Mouse (Mus musculus): ENCODE data around the gene Prrc2a. TPM values are rescaled to one million over a fixed set of nuclear protein-coding genes. Genes with fewer than 3 reads are reported as not detected.

Prrc2a gene
- total and polyA plus RNA-seq, 3 experiments, result 71.0 to 663 (median 87.6) TPM

DNA sequence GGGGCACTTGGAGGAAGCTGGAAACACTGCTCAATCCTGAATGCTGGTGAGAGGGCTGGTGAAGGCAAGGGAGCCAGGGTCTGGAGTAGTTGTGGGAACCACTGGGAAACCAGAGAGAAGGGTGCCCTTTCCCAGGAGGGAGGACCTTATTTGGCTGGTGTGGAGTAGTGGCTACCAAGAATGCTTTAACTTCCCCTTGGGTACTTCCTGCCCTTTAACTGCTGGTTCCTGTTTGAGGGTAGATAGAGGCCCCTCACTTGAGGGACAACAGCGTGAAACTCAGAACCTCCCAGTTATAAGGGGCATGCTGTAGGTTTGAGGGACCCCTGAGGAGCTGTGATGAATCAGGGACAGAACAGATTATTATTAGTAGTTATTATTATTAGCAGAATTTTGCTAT, 24.5 kb upstream of the Prrc2a start (continued):
- TF ChIP-seq POLR2A (IDR thresholded peaks at IDR 0.05; ENCODE audit: control insufficient read depth in 1 of 2, insufficient read depth in 1 of 2, low read depth in 1 of 2, low read length in 2 of 2, poor library complexity in 1 of 2) (peak; percentile 37 to 62; a peak in 2 of 4 replicates), POLR2AphosphoS2 (IDR thresholded peaks at IDR 0.05; ENCODE audit: low read length) (no peak)

- peak; percentile 60 for DNase-seq (ENCODE audit: low read depth, low spot score)
- TF ChIP-seq BHLHE40 (IDR thresholded peaks at IDR 0.05; ENCODE audit: borderline replicate concordance, low read depth, low read length) (peak; percentile 84; the same call in 1 of the 2 replicates), MAX (IDR thresholded peaks at IDR 0.05; ENCODE audit: low read length) (peak; percentile 52; the same call in 1 of the 2 replicates), HCFC1 (IDR thresholded peaks at IDR 0.05; ENCODE audit: low read depth, low read length) (peak; percentile 46; the same call in 1 of the 2 replicates), USF1 (IDR thresholded peaks at IDR 0.05; ENCODE audit: low read depth, low read length) (peak; percentile 93), USF2 (IDR thresholded peaks at IDR 0.05; ENCODE audit: borderline replicate concordance in 1 of 2, insufficient read depth in 1 of 2, low read depth in 1 of 2, low read length in 2 of 2) (peak in 1 of 2 experiments; percentile 71; a peak in 2 of 4 replicates), TCF12 (IDR thresholded peaks at IDR 0.05; ENCODE audit: low read depth, low read length) (no peak)
- Histone ChIP-seq H3K27me3 (ENCODE audit: control insufficient read depth in 1 of 2, insufficient read depth in 2 of 2, low read length in 2 of 2) (no peaks in the 10 kb centered on the region), H3K27ac (ENCODE audit: control insufficient read depth, low read depth, low read length) (peak within 1 kb of the TSS; percentile 89), H3K9me3 (replicated peaks; ENCODE audit: insufficient read depth, low read length) (no peaks in the 10 kb centered on the region), H3K79me2 (ENCODE audit: control insufficient read depth, insufficient read depth, low read length, poor library complexity) (no peaks in the 10 kb centered on the region), H3K36me3 (ENCODE audit: control insufficient read depth in 1 of 2, insufficient read depth in 2 of 2, low read length in 2 of 2) (peaks cover 0 to 37% of the 10 kb centered on the region in 2 experiments; a peak in 2 of 4 replicates), H3K4me1 (ENCODE audit: control insufficient read depth in 1 of 2, insufficient read depth in 2 of 2, low read length in 2 of 2) (peaks cover 18 to 47% of the 10 kb centered on the region in 2 experiments), H3K4me3 (ENCODE audit: control insufficient read depth in 1 of 2, insufficient read depth in 1 of 2, low read depth in 2 of 2, low read length in 2 of 2) (no peak within 1 kb of the TSS), H3K9ac (ENCODE audit: control insufficient read depth, low read depth, low read length, poor library complexity, severe bottlenecking) (peak within 1 kb of the TSS; percentile 53)
Measured at GRCm38 (mm10) chr17:35187959-35188610, 23.4 kb upstream of the Prrc2a start, which contains the start of gene Lst1. Lst1 (minus strand) TSS chr17:35188439.

- Histone ChIP-seq H3K27me3 (ENCODE audit: control insufficient read depth in 1 of 2, insufficient read depth in 2 of 2, low read length in 2 of 2) (no peaks in the 10 kb centered on the region), H3K4me1 (ENCODE audit: control insufficient read depth in 1 of 2, insufficient read depth in 2 of 2, low read length in 2 of 2) (peaks cover 18 to 43% of the 10 kb centered on the region in 2 experiments), H3K36me3 (ENCODE audit: control insufficient read depth in 1 of 2, insufficient read depth in 2 of 2, low read length in 2 of 2) (peaks cover 0 to 37% of the 10 kb centered on the region in 2 experiments; a peak in 2 of 4 replicates), H3K9me3 (replicated peaks; ENCODE audit: insufficient read depth, low read length) (no peaks in the 10 kb centered on the region), H3K79me2 (ENCODE audit: control insufficient read depth, insufficient read depth, low read length, poor library complexity) (no peaks in the 10 kb centered on the region), H3K27ac (ENCODE audit: control insufficient read depth, low read depth, low read length) (peak overlapping the region; percentile 81), H3K9ac (ENCODE audit: control insufficient read depth, low read depth, low read length, poor library complexity, severe bottlenecking) (peak overlapping the region; percentile 38), H3K4me3 (ENCODE audit: control insufficient read depth in 1 of 2, insufficient read depth in 1 of 2, low read depth in 2 of 2, low read length in 2 of 2) (no peak overlapping the region)
- TF ChIP-seq POLR2AphosphoS2 (IDR thresholded peaks at IDR 0.05; ENCODE audit: low read length) (no peak), BHLHE40 (IDR thresholded peaks at IDR 0.05; ENCODE audit: borderline replicate concordance, low read depth, low read length) (no peak), RAD21 (IDR thresholded peaks at IDR 0.05; ENCODE audit: low read depth, low read length) (no peak), MXI1 (IDR thresholded peaks at IDR 0.05; ENCODE audit: low read depth, low read length) (no peak), KAT2A (conservative IDR thresholded peaks at IDR 0.05; ENCODE audit: low read depth, low read length) (no peak), HCFC1 (IDR thresholded peaks at IDR 0.05; ENCODE audit: low read depth, low read length) (no peak), CHD1 (IDR thresholded peaks at IDR 0.05; ENCODE audit: low read depth, low read length) (no peak), ETS1 (IDR thresholded peaks at IDR 0.05; ENCODE audit: low read depth, low read length) (no peak), MEF2A (IDR thresholded peaks at IDR 0.05; ENCODE audit: extremely low read depth, insufficient replicate concordance, low read depth, low read length, poor library complexity, severe bottlenecking) (no peak), MYB (IDR thresholded peaks at IDR 0.05; ENCODE audit: low read depth, low read length) (no peak), TCF12 (IDR thresholded peaks at IDR 0.05; ENCODE audit: low read depth, low read length) (no peak), E2F4 (IDR thresholded peaks at IDR 0.05; ENCODE audit: borderline replicate concordance, low read depth, low read length) (no peak), GATA1 (IDR thresholded peaks at IDR 0.05; ENCODE audit: low read depth, low read length) (no peak), SIN3A (IDR thresholded peaks at IDR 0.05; ENCODE audit: low read length) (no peak), EP300 (IDR thresholded peaks at IDR 0.05; ENCODE audit: low read depth in 1 of 2, low read length in 2 of 2) (no peak), MAX (IDR thresholded peaks at IDR 0.05; ENCODE audit: low read length) (no peak), ZKSCAN1 (IDR thresholded peaks at IDR 0.05; ENCODE audit: low read depth, low read length) (no peak), ZMIZ1 (IDR thresholded peaks at IDR 0.05; ENCODE audit: low read depth, low read length) (no peak), MAFK (IDR thresholded peaks at IDR 0.05; ENCODE audit: borderline replicate concordance, low read depth, low read length) (no peak)
- DNase-seq (ENCODE audit: low read depth, low spot score), result no peak
Measured at GRCm38 (mm10) chr17:35187345-35187744, 22.6 kb upstream of the Prrc2a start.
